Mouse (Mus musculus): Measurements from ENCODE around the gene BC053393.

DNA sequence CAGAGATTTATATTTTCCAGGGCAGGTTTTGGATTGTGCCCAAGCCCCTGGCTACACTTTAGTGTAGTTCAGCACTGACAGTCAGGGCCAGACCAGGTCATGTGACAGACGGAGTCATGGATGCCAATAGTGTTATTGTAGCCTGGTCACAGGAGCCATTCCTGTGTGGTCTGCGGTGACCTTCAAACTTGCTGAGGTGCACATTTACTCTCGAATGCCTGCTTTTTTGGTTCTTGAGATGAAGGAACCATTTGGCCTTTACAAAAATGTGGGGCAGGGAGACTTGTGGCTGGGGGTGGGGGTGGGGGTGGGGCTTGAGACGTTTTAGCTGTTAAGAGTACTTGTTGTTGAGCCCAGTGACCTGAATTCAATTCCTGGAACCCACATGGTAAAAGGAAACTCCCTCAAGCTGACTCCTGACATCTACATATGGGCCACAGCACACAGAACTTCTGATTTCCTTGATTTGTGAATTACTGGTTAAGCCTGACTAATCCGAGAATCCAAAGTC, 7.5 kb downstream of the BC053393 start:
- no peak for TF ChIP-seq FOSL1 (IDR thresholded peaks at IDR 0.05; ENCODE audit: insufficient read depth, low read length, poor library complexity, severe bottlenecking)
- TF ChIP-seq CTCF (IDR thresholded peaks at IDR 0.05; ENCODE audit: control insufficient read depth, insufficient read depth, insufficient read length) = no peak
